Mouse (Mus musculus) neural tube, embryonic 14.5 days (tissue): ENCODE data around the gene Wdpcp. TPM values are rescaled to one million over a fixed set of nuclear protein-coding genes. Genes with fewer than 3 reads are reported as not detected.
A peak's percentile ranks its signal among the peaks of the same experiment; 100 is the strongest.

Source experiments
- ATAC-seq: fragments of 200-750 bp; cut with Nextera tagmentation; 2 replicates; pipeline ENCODE4 v1.8.0; 2017; ENCODE audit warnings: low read depth, mild to moderate bottlenecking, moderate TSS enrichment, moderate library complexity
- H3K27ac ChIP-seq: fragments of 300-500 bp; sonication (generic); 2 replicates; pipeline ENCODE4 v1.5.1; 2014; ENCODE audit warnings: low read depth, mild to moderate bottlenecking, control low read depth, low read length, moderate library complexity, mixed read lengths
- H3K27me3 ChIP-seq: fragments of 300-500 bp; sonication (generic); 2 replicates; pipeline ENCODE4 v1.6.1; 2014; ENCODE audit warnings: low read length; ENCODE audit not compliant: control insufficient read depth, insufficient read depth
- H3K36me3 ChIP-seq: fragments of 300-500 bp; sonication (generic); 2 replicates; pipeline ENCODE4 v1.6.1; 2014; ENCODE audit warnings: low read length, mixed read lengths; ENCODE audit not compliant: control insufficient read depth, insufficient read depth
- H3K4me1 ChIP-seq: fragments of 300-500 bp; sonication (generic); 2 replicates; pipeline ENCODE4 v1.6.1; 2014; ENCODE audit warnings: low read length; ENCODE audit not compliant: control insufficient read depth, insufficient read depth
- H3K4me2 ChIP-seq: fragments of 300-500 bp; sonication (generic); 2 replicates; pipeline ENCODE4 v1.6.1; 2014; ENCODE audit warnings: mild to moderate bottlenecking, low read depth, low read length, control low read depth
- H3K4me3 ChIP-seq: fragments of 300-500 bp; sonication (generic); 2 replicates; pipeline ENCODE4 v1.5.1; 2014; ENCODE audit warnings: low read depth, low read length, control low read depth, mixed read lengths
- H3K9ac ChIP-seq: fragments of 300-500 bp; sonication (generic); replicated peaks from 2 replicates; pipeline ENCODE4 v1.6.1; 2014; ENCODE audit warnings: low read depth, mild to moderate bottlenecking, control low read depth, low read length, mixed read lengths
- H3K9me3 ChIP-seq: fragments of 300-500 bp; sonication (generic); 2 replicates; pipeline ENCODE4 v1.6.1; 2016; ENCODE audit warnings: low read length; ENCODE audit not compliant: control insufficient read depth
- WGBS: fragments of 180-500 bp; shearing (Covaris S2); extraction: QIAGEN DNeasy Blood & Tissue Kit; methylation state at CpG from one replicate; pipeline ENCODE4 v1.1.7; 2014; 5-methylcytosine and 5-hydroxymethylcytosine counted together
- polyA plus RNA-seq: library from polyadenylated mRNA; unstranded; fragments of >200 nt; fragmentation: Nextera tagmentation; extraction: Ambion mirVana; gene quantifications from 2 replicates; pipeline ENCODE4 v1.2.1, GENCODE M21; 2014

Gene Wdpcp
- polyA plus RNA-seq, 1 experiment from 2014 or later, result 10.5 TPM

DNA sequence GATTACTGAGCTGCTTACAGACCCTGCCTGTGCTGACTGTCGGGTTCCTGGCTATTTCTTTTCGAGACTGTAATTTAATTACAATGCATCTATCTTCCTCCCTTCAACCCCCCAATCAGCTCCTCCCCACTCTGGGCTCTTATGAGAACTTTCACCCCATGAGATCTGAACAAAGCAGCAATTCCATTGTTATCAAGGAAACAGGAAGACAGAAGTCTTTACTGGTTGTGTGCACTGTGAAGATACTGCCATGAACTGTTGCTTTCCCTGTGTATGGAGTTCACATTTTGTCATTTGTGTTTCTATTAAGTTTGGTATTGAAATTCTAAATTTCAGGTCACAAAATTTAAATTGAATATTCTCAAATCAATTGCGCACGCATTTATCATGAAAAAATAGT is 177.5 kb downstream of the Wdpcp start:
- Histone ChIP-seq H3K4me2 (no peak overlapping the region), H3K27me3 (no peaks in the 10 kb centered on the region), H3K9me3 (no peaks in the 10 kb centered on the region), H3K4me3 (no peak overlapping the region), H3K9ac (no peak overlapping the region), H3K36me3 (no peaks in the 10 kb centered on the region), H3K4me1 (no peaks in the 10 kb centered on the region), H3K27ac (no peak overlapping the region)
- no peak for ATAC-seq
- WGBS, result 61% methylated on average over 4 of the region's 4 CpGs

DNA sequence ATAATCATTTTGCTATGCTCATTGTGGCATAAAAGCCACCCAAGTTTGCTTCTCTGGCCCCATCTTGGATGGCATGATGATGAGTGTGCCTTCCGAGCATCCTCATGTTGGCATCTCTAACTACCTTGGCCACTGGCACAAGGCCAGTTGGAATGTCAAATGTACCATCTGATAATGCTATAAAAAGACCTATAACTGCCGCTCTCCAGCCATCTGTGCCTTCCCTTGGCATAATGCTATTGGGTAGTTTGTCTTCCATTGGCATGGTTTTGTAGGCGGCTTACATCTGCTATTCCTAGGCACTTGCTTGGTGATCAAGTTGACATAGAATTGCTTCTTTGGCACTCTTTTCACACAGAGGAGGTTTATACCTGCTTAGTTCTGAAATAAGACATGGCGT is 191.2 kb downstream of the Wdpcp start:
- H3K9me3 ChIP-seq, result no peaks in the 10 kb centered on the region
- no peak overlapping the region for H3K4me2 ChIP-seq
- H3K27ac ChIP-seq, result no peak overlapping the region
- 86% methylated on average over 4 of the region's 4 CpGs for WGBS
- no peaks in the 10 kb centered on the region for H3K27me3 ChIP-seq
- no peak for ATAC-seq
- H3K4me1 ChIP-seq, result no peaks in the 10 kb centered on the region
- no peak overlapping the region for H3K9ac ChIP-seq
- no peaks in the 10 kb centered on the region for H3K36me3 ChIP-seq
- H3K4me3 ChIP-seq, result no peak overlapping the region

GRCm38 (mm10) chr11:21788831-21789230 is 216.8 kb downstream of the Wdpcp start:
- no peaks in the 10 kb centered on the region for H3K36me3 ChIP-seq
- H3K9me3 ChIP-seq, result no peaks in the 10 kb centered on the region
- WGBS, result 97% methylated on average over 3 of the region's 3 CpGs
- H3K4me3 ChIP-seq, result no peak overlapping the region
- H3K4me1 ChIP-seq, result no peaks in the 10 kb centered on the region
- H3K4me2 ChIP-seq, result no peak overlapping the region
- H3K27ac ChIP-seq, result no peak overlapping the region
- no peaks in the 10 kb centered on the region for H3K27me3 ChIP-seq
- no peak for ATAC-seq
- H3K9ac ChIP-seq, result no peak overlapping the region

- Histone ChIP-seq H3K27ac (no peak overlapping the region), H3K27me3 (no peaks in the 10 kb centered on the region), H3K4me3 (no peak overlapping the region), H3K9me3 (no peaks in the 10 kb centered on the region), H3K36me3 (no peaks in the 10 kb centered on the region), H3K9ac (no peak overlapping the region), H3K4me1 (no peaks in the 10 kb centered on the region), H3K4me2 (no peak overlapping the region)
- WGBS, result 93% methylated on average over 3 of the region's 3 CpGs
- ATAC-seq, result no peak
These were observed 252.9 kb downstream of the Wdpcp start for GRCm38 (mm10) chr11:21824941-21825340.

- Histone ChIP-seq H3K27me3 (no peaks in the 10 kb centered on the region), H3K9me3 (no peaks in the 10 kb centered on the region), H3K4me3 (no peak overlapping the region), H3K4me1 (no peaks in the 10 kb centered on the region), H3K27ac (no peak overlapping the region), H3K4me2 (no peak overlapping the region), H3K36me3 (no peaks in the 10 kb centered on the region), H3K9ac (no peak overlapping the region)
- no peak for ATAC-seq
- 84% methylated on average over 1 of the region's 1 CpGs for WGBS
These were observed 254.5 kb downstream of the Wdpcp start for GRCm38 (mm10) chr11:21826521-21826920.

DNA sequence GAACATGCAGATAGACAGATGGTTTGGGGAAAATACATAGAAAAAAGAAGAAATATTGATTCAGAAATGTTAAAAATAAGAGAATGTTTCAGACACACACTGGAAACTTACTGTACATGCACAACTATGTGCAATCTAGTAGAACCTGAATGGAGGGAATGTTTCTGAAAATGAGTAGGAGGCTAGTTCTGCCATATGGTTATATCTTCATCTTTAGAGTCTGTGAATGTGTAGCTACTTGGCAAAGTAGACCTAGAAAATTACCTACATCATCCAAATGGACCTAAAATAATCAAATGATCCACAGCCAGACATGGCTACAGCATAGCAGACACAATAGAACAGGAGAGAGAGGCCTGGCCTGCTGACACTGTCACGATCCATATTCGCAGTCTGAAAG is 275.0 kb downstream of the Wdpcp start:
- Histone ChIP-seq H3K9ac (no peak overlapping the region), H3K9me3 (no peaks in the 10 kb centered on the region), H3K4me3 (no peak overlapping the region), H3K27ac (no peak overlapping the region), H3K4me1 (no peaks in the 10 kb centered on the region), H3K4me2 (no peak overlapping the region), H3K27me3 (no peaks in the 10 kb centered on the region), H3K36me3 (no peaks in the 10 kb centered on the region)
- WGBS, result 95% methylated on average over 2 of the region's 2 CpGs
- no peak for ATAC-seq

GRCm38 (mm10) chr11:21864000-21864399 is 292.0 kb downstream of the Wdpcp start:
- ATAC-seq, result peak; percentile 69; the same call in 1 of the 2 replicates
- Histone ChIP-seq H3K9ac (no peak overlapping the region), H3K4me2 (no peak overlapping the region), H3K27ac (no peak overlapping the region), H3K27me3 (no peaks in the 10 kb centered on the region), H3K4me3 (no peak overlapping the region), H3K9me3 (0 out of 2 replicates have a peak, but pooled peaks cover 4% of the 10 kb centered on the region), H3K36me3 (no peaks in the 10 kb centered on the region), H3K4me1 (no peaks in the 10 kb centered on the region)
- 35% methylated on average over 6 of the region's 6 CpGs for WGBS

DNA sequence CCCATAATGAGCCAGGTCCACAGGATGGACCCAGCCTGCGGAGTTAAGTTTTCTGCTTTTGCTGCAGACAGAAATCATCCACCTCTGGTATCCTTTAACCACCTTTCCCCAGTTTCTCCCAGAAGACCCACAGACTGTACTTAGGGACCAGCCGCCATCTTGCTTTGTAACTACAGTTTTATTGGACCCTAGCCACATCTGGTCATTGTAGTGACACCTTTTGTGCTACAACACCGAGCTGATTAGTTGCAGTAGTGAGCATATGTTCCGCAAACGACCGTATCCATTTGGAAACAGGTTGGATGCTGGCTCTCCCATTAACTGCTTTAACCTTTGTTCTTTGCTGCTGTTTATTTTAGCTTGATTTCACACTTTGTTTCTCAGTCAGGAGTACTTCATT is 292.5 kb downstream of the Wdpcp start:
- Histone ChIP-seq H3K9me3 (0 out of 2 replicates have a peak, but pooled peaks cover 4% of the 10 kb centered on the region), H3K9ac (no peak overlapping the region), H3K4me1 (no peaks in the 10 kb centered on the region), H3K27ac (no peak overlapping the region), H3K36me3 (no peaks in the 10 kb centered on the region), H3K4me2 (no peak overlapping the region), H3K4me3 (no peak overlapping the region), H3K27me3 (no peaks in the 10 kb centered on the region)
- ATAC-seq, result no peak
- WGBS, result 46% methylated on average over 6 of the region's 6 CpGs

- H3K36me3 ChIP-seq, result no peaks in the 10 kb centered on the region
- H3K9ac ChIP-seq, result no peak overlapping the region
- no peak overlapping the region for H3K4me3 ChIP-seq
- ATAC-seq, result no peak
- H3K9me3 ChIP-seq, result no peaks in the 10 kb centered on the region
- H3K27me3 ChIP-seq, result no peaks in the 10 kb centered on the region
- 79% methylated on average over 3 of the region's 3 CpGs for WGBS
- H3K27ac ChIP-seq, result no peak overlapping the region
- no peaks in the 10 kb centered on the region for H3K4me1 ChIP-seq
- H3K4me2 ChIP-seq, result no peak overlapping the region
These were observed 296.6 kb downstream of the Wdpcp start for GRCm38 (mm10) chr11:21868675-21869074.

DNA sequence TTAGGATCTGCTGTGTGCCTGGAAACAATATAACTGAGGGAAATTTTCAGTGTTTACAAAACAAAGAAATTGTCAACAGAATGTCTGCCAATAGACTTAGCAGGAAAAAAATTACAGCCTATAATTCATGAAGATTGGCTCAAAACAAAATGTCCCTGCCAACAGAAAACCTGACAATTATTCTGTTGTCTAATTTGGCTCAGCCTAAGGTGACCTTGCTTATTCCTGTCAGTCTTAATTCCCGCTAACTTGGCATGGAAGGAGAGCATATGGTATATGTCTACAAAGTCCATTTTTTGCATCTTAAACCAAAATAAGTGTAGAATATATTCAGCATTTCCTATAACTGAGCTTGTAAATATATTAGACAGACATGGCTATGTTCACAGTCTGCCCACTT is 298.8 kb downstream of the Wdpcp start:
- no peak for ATAC-seq
- WGBS, result 93% methylated on average over 1 of the region's 1 CpGs
- no peak overlapping the region for H3K9ac ChIP-seq
- H3K27ac ChIP-seq, result no peak overlapping the region
- no peaks in the 10 kb centered on the region for H3K9me3 ChIP-seq
- no peaks in the 10 kb centered on the region for H3K27me3 ChIP-seq
- H3K4me1 ChIP-seq, result no peaks in the 10 kb centered on the region
- H3K36me3 ChIP-seq, result no peaks in the 10 kb centered on the region
- no peak overlapping the region for H3K4me2 ChIP-seq
- H3K4me3 ChIP-seq, result no peak overlapping the region
